Mouse (Mus musculus) embryo, embryonic 10 days (tissue): ENCODE measurements around the gene Naa38.

Experiments
- DNase-seq: peaks from one replicate; pipeline ENCODE4 v3.0.0-alpha.2; 2015; ENCODE audit warnings: low spot score

Naa38 gene

DNA sequence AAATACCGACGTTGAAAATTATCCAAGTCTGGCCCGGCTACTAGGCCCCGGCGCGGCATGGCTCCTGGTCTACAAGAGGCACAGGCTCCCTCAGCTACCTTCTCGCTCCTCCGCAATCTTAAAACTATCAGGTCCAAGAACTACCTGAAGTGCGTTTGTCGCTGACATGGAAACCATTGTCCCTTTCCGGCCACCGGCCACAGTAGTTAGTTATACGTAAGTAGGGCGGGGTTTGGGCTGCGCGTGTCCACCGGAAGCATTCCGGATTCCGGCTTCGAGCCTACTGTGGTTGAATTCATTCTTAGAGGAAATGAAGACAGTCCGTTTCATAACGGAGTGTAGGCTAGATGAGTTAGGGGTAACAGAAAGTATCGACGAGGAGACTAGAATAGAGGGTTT, at the start of gene Naa38, which contains the start of gene Cyb5d1:
Naa38 (plus strand) TSS at position 253 of the 399 bp plus-strand sequence.
Cyb5d1 (minus strand) TSS at position 397 of the 399 bp plus-strand sequence.
- peak; percentile 94 for DNase-seq

DNA sequence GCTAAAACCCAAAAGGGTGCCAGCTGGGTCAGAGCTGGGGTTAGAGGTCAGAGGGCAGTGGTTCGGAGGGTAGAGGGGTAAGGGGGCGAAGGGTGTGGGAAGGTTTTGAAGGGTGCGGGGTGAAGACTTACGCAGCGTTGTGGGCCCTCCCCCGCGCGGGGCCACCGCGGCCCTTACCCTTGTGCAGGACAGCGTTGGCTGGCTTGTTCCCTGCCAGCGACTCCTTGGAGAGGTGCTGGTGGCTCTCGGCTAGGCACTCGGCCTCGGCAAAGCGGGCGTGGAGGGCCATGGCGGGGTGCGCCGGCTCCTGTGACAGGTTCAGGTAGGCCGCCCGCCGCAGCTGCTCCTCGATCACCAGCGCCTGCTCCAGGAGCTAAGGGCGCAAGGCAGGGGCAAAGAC, 48.8 kb upstream of the Naa38 start:
- no peak for DNase-seq

DNA sequence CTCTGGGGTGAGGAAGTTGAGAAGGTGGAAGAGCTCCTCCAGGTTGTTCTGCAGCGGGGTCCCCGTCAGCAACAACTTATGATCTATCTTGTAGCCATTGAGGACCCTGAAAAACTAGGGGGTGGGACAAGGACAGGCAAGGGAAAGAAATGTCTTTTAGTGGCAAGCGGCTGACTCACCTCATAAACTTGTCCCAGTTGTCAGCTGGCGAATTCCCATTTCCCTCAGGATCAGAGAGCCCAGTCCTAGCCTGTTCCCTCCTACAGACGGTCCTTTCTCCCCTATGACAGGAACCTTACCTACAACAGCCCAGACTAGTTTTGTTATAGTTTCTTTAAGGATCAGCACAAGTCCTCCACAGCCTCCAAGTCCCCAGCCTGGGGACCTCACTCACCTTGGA, 38.7 kb upstream of the Naa38 start:
- DNase-seq, result no peak

DNA sequence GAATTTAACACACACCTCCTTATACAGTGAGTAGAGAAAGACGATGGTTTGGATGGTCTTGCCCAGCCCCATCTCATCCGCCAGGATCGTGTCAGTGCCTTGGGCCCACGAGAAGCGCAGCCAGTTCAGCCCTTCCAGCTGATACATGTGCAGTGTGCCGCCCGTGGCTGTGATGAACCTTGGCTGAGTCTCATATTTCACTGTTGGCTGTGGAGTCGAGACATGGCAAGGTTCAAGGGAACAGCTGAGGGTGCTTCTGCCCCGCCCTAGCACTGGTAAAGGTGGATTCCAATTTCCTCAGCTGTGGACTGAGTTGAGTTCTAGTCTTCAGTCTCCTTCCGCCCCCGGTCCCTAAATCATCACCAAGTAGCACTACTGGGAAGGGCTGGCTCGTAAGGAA, 37.6 kb upstream of the Naa38 start:
- no peak for DNase-seq

DNA sequence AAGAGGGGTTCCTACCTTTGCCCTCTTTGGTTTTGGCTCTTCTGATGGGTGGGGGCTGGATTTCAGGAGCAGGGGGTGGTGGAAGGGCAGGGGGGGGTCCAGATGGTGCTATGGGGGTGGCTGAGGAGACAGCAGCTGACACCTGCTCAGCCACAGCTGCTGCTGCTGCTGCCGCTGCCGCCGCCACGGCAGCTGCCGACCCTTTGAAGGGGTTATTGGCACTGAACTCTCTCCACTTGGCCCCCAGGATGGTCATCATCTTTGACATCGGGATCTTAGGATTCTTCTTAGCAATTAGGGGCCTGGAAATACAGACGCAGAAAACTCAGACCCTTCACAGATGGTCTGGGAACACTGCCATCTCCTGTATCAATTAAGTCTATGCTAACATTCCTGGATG, 33.3 kb upstream of the Naa38 start:
- DNase-seq, result no peak

DNA sequence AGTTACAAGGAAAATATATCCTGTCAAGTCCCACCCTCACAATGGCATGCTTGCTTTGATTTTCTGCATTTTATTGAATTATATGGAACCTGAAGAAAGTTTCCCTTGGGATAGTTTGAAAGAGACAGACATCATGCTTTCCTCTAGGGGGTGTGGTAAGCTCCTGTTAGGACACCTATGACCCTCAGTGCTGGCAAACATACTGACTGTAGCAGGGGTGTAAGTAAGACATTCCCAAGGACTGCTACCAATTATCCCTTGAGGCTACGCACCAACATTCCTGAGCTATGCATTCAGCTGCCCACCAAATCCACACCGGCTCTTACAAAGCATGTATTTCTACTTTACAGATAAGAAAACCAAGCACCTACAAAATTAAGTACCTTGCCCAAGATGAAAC, 32.8 kb upstream of the Naa38 start:
- peak; percentile 57 for DNase-seq

DNA sequence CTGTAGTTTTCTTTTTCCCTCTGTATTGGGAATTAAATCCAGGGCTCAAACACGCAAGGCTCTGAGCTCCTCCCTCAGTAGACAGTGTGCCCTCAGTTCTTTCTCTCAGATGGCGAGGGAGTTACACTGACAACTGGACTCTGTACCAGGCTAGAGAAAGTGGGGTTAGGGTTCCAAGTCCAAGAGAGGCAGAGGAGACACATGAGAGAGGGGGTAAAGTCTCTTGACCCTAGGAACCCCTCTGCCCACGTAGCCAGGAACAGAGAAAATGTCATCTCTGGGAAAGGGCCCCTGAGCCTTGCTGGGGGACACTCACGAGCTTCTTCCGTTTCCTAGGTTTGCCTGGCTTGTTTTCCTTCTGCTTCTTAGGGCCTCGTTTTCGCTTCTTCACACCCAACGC, 30.9 kb upstream of the Naa38 start:
- DNase-seq, result no peak

DNA sequence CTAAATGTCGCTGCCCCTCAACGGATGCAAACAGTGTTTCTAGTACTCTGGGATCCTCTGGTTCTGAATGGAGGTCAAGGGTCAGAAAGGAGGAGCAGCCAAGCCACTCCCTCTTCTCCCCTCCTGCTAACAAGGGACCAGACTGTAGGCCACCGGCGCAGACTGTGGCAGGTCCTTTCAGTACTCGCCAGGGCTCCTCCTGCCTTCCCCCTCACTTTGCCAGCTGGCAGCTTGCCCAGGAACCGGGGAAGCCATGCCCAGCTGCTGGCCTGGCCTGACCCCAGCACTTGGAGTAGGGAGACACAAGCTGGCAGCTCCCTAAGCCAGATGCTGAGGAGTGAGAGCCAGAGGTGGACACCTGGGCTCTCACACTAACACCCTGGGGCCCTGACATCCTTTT, 30.4 kb upstream of the Naa38 start:
- DNase-seq, result peak; percentile 88

DNA sequence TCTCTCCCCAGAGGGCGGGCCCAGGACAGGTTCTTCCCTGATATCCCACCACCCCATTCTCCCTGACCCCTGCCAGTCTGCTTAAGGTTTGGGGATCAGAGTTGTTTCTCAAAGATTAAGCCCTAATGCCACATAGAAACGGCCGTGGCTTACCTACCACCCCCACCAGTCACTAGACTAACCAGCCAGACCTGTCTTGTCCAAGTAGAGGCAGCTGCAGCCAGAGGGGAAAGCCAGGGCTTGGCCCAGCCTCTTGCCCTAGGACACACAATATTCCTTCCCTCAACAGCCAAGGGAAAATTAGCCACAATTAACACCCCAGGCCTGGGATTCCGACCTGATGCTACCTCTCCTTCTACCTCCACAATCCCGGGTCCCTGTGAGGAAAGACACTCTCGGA, 29.6 kb upstream of the Naa38 start:
- peak; percentile 34 for DNase-seq

DNA sequence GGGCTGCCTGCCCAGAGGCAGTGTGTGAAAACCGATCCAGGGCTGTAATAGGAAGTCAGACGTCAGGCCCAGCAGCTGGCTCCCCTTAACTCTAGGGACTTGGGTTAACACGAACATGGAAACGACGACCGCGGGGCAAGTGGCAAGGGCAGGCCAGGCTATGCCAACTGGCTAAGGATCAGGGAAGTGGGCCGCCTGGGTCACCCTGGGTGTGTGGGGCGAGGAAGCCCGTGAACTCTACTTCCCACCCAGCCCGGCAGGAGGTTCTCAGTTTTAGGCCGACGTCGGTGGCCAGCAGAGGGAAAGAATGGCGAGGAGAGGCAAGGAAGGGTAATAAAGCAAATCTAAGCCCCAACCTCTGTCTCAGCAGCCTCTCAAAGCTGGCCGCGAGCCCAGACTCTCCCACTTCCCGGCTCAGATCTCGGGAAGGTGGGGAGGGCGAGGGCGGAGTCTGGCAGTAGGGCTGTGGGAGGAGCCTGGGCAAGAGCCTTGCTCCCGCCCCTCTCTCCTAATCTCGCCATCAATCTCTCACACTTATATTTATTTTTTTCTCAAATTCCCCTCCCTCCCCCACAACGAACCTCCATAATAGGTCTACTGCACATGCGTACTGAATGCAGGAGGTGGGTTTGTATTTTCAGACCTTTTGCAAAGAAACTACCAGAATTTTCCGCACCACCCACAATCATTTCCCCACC, 29.0 kb upstream of the Naa38 start:
- DNase-seq, result peak; percentile 90

DNA sequence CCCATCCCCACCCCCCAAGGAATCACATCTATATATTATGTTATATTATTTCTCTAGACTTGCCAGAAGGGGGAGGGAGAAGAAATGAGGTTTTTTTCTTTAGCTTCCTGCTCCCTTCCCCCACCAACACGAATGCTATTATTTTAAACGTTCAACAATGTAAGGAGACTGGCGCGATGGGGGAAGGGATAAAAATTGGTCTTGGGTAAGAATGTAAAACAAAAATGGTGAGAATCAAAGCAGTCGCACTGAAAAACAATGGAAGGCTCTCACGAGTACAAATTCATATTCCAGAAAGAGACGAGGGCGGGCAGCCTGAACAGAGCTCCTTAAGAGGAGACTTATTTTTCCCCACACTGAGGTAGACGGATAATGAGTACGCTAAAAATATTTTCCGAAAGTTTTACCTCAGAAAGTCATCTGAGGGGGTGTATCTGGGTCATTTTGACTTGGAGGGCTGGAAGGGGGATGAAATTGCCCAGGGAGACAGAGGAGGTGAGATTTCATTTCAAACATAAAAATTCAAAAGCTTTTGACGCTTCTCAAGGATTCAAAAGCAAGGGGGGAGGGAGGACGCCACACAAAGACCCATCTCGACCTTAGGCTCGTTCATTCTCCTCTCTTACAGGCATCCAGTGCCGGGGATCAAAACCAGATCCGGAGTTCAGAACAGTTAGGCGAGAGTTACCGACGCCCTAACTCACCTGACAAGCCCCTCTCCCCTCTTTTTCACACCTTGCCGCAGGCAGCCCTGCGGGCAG, 28.3 kb upstream of the Naa38 start:
- peak; percentile 72 for DNase-seq

DNA sequence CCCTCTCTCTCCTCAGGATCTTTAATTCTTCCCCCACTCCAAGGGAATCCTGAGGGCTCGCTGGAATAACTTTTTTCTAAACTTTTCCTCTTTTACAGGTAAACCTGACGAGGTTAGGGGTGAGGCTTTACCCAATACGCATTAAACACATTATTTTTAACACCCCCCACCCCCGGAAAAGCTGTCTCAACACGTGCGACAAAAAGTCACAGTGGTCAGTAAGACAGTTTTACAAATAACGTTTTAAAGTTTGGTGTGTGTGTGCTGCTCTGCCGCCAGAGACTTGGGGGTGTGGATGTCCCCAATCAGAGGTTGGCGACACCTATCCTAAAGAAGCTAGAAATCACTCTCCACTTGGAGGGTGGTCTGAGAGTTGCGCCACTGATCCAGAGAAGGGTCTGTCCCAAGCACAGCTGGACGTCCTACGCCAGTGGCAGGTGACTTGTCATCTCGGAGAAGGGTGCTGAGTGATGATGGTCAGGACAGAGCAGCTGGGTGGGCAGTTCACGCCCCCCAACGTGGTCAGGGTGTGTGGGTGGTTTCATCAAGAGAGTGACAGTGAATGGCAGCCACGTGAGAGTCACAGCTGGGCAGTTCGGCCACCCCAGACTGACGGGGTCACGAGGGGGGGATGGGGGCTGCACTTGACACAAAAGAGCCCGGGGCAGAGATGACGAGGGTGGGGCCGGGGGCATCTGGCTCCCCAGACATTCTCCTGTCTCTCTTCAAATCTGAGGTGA, 27.5 kb upstream of the Naa38 start:
- peak; percentile 79 for DNase-seq

DNA sequence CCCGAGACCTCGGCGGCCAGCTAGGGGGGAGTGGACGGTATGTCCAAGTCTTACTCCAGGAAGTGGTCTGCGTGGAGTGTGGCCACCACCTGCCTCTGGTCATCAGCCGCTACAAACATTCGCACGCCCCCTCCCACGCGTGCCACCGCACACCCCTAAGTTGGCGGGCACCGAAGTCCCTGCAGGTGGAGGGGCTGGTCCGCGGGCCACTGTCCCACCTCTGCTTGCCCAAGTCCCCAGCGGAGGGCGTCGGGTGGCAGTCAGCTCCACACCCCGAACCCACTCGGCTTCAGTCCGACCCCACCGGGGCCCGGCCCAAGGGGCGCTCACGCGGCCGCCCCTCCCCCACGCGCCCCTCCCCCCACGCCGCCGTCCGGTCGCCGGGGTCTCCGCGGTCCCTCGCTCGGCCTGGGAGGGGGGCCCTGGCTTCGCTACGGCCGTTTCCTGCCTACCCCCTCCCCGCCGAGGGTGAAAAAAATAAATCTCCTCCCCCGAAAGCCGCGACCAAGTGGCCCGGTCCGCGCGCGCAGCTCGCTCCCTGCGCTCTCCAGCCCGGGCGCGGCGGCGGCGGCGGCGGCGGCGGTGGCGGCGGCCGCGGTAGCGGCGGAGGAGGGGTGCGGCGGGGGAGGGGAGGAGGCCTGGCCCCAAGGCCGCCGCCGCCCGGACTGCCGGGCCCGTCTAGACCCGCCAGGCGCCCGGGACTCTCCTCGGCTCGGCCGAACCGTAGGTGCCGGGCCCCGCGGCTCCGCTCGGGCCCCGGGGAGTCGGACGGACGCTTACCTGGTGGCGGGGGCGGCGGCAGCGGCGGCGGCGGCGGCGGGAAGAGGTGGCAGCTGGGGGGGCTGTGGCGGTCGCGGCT, 26.7 kb upstream of the Naa38 start:
- peak; percentile 59 for DNase-seq

DNA sequence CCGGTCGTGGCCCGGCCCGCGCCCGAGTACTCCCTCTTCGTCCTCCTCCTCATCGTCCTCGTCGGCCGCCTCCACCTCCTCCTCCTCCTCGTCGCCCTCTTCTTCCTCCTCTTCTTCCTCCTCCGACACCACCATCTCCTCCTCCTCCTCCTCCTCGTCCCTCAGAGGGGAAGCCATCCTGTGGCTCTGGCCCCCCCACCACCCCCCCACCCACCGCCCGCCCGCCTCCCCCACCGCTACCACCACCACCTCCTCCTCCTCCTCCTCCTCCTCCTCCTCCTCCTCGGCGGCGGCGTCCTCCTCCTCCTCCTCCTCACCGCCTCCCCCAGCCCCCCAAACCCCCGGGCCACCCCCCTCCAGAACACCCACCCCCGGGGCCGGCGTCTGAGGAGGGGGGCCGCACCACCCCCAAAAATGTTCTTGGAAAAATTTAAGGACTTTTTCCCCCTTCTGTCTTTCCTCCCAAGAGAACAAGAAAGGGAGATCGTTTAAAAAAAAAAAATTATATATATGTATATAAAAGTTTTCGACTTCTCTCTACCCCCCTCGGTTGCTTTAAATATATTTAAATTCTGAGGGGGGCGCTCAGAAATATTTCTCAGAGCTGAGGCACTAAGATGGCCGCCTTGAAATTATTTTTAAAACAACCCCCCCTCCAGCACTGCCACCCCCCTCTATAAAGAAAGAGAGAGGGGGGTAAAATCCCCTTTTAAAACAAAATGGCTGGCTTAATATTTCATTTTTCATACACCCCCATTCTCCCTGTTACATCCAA, 25.9 kb upstream of the Naa38 start, which contains the start of gene Chd3:
Chd3 (minus strand) TSS at position 192 of the 775 bp plus-strand sequence.
- peak; percentile 57 for DNase-seq

DNA sequence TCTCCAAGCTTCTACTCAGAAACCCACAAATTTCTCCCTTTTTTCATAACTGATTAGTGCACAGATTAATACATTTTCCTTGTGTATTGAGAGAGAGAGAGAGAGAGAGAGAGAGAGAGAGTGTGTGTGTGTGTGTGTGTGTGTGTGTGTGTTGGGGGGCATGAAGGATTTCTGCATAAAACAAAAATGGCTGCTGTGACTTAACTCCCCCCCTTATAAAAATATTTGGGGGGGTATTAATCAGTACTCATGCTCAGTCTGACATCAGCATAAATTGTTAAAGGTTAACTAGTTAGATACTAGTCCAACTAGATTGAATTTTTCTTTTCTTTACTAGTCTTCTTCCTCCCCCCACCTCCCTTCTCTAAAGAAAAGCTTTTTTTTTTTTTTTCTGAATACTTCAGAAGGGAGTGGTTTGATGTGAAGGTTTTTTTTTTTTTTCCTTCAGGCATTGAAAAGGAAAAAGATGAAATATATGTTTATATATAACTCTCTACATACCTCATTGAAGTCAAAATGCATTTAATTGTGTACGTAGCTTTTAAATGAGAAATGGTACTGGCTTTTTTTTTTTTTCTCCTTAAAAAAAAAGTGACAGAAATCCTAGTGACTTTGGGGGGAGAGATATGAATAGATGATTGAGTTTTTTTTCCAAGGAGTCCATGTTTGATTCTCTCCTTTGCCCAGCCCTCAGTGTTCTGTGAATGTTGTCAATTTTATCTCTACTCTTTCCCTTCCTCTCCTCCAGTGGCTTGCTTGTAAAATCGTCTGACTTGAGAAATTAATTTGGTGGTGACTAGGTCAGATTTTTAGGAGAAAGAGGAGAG, 25.1 kb upstream of the Naa38 start:
- DNase-seq, result no peak

DNA sequence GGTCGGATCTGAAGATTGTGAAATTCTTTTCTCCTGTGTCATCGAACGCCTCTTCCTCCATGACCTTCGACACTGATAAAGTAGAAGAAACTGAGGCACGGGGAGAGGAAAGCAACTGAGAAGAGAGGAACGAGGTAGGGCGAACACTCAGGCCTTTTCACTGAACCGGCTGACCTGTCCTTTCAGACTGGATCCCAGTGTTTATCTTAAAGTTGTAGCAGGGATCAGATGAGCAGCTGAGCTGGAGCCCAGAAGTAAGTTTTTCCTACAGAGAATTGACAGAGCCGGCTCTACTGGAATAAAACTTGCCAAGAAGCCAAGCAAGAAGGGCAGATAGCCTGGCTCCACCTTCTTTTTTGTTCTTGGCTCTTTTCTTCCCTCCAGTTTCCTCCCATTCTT, 24.5 kb upstream of the Naa38 start:
- no peak for DNase-seq

DNA sequence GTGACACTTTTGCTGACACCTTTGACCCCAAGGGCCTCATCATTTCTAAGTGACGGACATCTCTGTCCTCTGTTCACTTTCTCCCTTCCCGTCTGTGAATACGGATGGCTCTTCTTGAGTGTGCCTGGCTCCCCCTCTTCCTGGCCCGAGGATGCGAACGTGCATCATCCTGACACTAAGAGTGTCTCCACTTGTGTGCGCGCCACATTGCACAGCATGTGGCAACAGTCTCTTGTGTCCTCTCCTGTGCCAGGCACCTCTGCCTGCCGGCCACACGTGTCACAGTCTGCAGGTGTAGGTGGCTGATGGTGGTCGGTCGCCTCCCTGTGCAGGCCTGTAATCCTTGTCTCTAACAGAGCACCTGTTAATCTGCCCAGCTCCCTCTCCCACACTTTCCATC, 23.7 kb upstream of the Naa38 start:
- DNase-seq, result peak; percentile 40

DNA sequence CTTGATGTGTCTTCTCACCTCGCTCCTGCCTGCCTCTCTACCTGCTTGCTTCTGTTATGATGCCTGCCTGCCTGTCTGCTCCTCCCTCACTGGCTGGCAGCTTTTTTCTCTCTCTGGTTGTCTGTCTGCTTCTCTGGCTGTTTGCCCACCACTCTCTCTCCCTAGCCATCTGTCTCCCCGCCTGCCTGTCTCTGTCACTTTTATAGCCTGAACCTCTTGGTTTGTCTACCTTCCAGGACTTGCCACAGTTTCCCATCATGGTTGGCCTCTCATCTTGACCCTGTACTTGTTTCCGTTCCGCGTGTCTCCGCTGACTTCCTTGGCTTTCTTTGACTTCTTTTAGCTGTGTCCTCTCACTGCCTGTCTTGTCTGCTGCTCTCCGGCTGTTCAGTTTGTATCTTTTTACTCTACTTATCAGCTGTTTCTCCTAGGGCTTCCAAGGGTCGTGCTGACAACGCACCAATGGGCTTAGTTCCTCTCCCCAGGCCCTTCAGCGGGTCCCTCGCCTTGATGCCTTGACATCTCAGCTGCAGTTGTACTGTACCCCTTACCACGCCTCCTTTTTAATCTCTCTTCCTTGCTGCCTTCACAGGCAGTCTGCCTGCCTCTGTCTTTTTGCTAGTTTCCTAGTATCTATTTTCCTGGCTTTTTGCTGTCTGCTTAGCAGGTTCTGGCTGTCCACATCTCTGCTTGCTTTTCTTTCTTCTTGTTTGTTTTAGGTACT, 23.1 kb upstream of the Naa38 start:
- peak; percentile 37 for DNase-seq

DNA sequence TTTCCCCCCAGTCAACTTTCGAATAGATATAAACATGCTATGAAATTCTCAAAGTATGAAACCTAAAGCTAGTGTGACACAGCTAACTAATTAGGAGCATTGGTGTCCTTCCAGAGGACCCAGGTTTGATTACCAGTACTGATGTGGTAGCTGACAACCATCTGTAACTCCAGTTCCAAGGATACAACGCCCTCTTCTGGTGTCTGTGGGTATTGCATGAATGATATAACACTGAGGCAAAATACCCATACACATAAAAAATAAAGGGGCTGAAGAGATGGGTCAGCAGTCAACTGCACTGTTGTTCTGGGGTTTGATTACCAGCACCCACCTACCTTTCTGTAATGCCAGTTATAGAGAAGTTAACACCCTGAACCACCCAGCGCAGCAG, 22.5 kb upstream of the Naa38 start:
- no peak for DNase-seq
